Mouse (Mus musculus) splenic B cell, adult 2 months (primary cell): ENCODE results near the gene Snx9.

Experiments used
- DNase-seq: peaks from one replicate; pipeline ENCODE4 v3.0.0-alpha.2; 2011; ENCODE audit warnings: low read depth, low spot score
- H3K27me3 ChIP-seq: 2 replicates; pipeline ENCODE4 v1.6.1; 2012; ENCODE audit warnings: mild to moderate bottlenecking, low read length, moderate library complexity, mixed read lengths; ENCODE audit not compliant: control insufficient read depth, poor library complexity, insufficient read depth, severe bottlenecking
- H3K36me3 ChIP-seq: 2 replicates; pipeline ENCODE4 v1.6.1; 2012; ENCODE audit warnings: mild to moderate bottlenecking, low read length, moderate library complexity, mixed read lengths; ENCODE audit not compliant: control insufficient read depth, poor library complexity, insufficient read depth, severe bottlenecking

Snx9 gene

GRCm38 (mm10) chr17:5846101-5846500 lies 5.0 kb downstream of the Snx9 start:
- no peaks in the 10 kb centered on the region for H3K27me3 ChIP-seq
- peaks cover 5% of the 10 kb centered on the region for H3K36me3 ChIP-seq
- no peak for DNase-seq

GRCm38 (mm10) chr17:5848706-5849415 lies 7.7 kb downstream of the Snx9 start:
- H3K27me3 ChIP-seq = no peaks in the 10 kb centered on the region
- peaks cover 5% of the 10 kb centered on the region for H3K36me3 ChIP-seq
- DNase-seq = no peak

DNA sequence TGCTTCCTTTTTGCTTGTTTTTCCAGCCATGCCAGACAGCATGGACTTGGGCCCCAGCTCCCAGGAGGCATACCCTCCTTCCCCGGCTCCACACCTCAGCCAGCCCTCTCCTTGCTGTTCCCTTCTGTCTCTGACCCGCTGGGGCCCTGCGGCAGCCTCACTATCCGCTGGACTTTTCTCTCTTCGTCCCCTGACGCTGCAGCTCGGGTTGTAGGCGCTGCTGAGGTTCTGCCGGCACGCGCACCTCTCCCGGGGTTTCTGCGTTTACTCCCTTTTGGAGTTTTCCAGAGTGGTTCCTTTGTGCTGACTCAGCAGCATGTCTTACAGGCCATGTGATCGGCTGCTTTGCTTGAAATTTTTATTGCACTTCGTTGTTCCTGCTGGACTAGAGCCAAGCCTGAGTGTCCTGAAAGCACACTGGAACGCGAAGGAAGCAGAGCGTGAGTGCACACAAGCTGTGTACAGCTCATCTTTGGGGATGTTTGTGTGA lies 8.3 kb downstream of the Snx9 start:
- no peak for DNase-seq
- no peaks in the 10 kb centered on the region for H3K27me3 ChIP-seq
- peaks cover 5% of the 10 kb centered on the region for H3K36me3 ChIP-seq

- H3K36me3 ChIP-seq = peaks cover 5% of the 10 kb centered on the region; the same call in 1 of the 2 replicates
- H3K27me3 ChIP-seq = no peaks in the 10 kb centered on the region
- DNase-seq = no peak
Measured at GRCm38 (mm10) chr17:5850031-5850430, 8.9 kb downstream of the Snx9 start.

GRCm38 (mm10) chr17:5850476-5850875 lies 9.3 kb downstream of the Snx9 start:
- Histone ChIP-seq H3K27me3 (no peaks in the 10 kb centered on the region), H3K36me3 (peaks cover 3% of the 10 kb centered on the region; the same call in 1 of the 2 replicates)
- DNase-seq = no peak

- H3K27me3 ChIP-seq = no peaks in the 10 kb centered on the region
- DNase-seq = no peak
- peaks cover 2% of the 10 kb centered on the region; the same call in 1 of the 2 replicates for H3K36me3 ChIP-seq
Measured at GRCm38 (mm10) chr17:5853936-5854335, 12.8 kb downstream of the Snx9 start.

GRCm38 (mm10) chr17:5855560-5855959 lies 14.4 kb downstream of the Snx9 start:
- Histone ChIP-seq H3K27me3 (no peaks in the 10 kb centered on the region), H3K36me3 (peaks cover 2% of the 10 kb centered on the region; the same call in 1 of the 2 replicates)
- DNase-seq = no peak

DNA sequence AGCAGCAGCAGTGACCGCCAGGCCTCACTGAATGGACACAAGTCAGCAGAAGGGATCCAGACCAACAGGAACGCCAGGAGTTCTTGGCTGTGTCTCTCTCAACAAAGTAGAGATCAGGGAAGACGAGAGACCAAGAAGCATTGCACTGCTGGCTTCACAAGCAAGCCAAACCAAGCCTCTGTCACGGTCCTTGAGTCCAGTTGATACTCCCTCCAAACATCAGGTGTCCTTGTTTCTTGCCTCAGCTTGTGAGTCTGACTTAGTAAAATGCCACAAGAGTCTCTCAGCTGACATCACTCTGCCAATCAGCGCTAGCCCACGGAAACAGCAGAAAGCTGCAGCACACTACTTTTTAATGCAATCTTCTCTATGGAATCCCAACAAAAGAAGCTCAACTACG lies 15.3 kb downstream of the Snx9 start:
- DNase-seq = no peak
- no peaks in the 10 kb centered on the region for H3K27me3 ChIP-seq
- H3K36me3 ChIP-seq = peaks cover 2% of the 10 kb centered on the region; the same call in 1 of the 2 replicates

- peaks cover 2% of the 10 kb centered on the region; the same call in 1 of the 2 replicates for H3K36me3 ChIP-seq
- no peaks in the 10 kb centered on the region for H3K27me3 ChIP-seq
- no peak for DNase-seq
Measured at GRCm38 (mm10) chr17:5857206-5857605, 16.1 kb downstream of the Snx9 start.

- no peaks in the 10 kb centered on the region for H3K27me3 ChIP-seq
- DNase-seq = no peak
- H3K36me3 ChIP-seq = peaks cover 2% of the 10 kb centered on the region; the same call in 1 of the 2 replicates
Measured at GRCm38 (mm10) chr17:5858209-5858608, 17.1 kb downstream of the Snx9 start.

- DNase-seq = peak; percentile 42
- H3K27me3 ChIP-seq = no peaks in the 10 kb centered on the region
- peaks cover 2% of the 10 kb centered on the region; the same call in 1 of the 2 replicates for H3K36me3 ChIP-seq
Measured at GRCm38 (mm10) chr17:5862285-5862684, 21.2 kb downstream of the Snx9 start.

GRCm38 (mm10) chr17:5862869-5863268 lies 21.7 kb downstream of the Snx9 start:
- no peak for DNase-seq
- Histone ChIP-seq H3K36me3 (peaks cover 2% of the 10 kb centered on the region; the same call in 1 of the 2 replicates), H3K27me3 (no peaks in the 10 kb centered on the region)

- DNase-seq = no peak
- Histone ChIP-seq H3K36me3 (peaks cover 2% of the 10 kb centered on the region; the same call in 1 of the 2 replicates), H3K27me3 (no peaks in the 10 kb centered on the region)
Measured at GRCm38 (mm10) chr17:5863745-5864144, 22.6 kb downstream of the Snx9 start.

DNA sequence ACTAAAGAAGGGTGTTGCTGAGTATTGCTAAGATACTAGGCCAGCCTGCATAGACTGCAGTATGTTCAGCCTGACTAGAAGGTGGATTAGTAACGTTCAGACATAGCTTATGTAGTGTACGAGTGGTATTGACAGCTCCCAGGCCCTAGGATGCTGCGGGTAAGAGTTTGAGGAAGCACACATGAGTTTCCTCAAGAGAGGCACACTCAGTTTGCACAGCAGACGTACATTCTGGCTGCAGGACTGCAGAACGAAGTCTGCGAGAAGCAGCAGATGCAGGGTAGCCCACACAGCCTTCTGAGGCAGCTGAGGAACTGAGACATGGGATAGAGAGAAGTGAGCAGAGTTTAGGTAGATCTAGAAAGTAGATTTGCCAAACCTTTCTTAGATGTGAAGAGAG lies 26.3 kb downstream of the Snx9 start:
- H3K27me3 ChIP-seq = no peaks in the 10 kb centered on the region
- peak; percentile 45 for DNase-seq
- no peaks in the 10 kb centered on the region for H3K36me3 ChIP-seq

GRCm38 (mm10) chr17:5868319-5869031 lies 27.3 kb downstream of the Snx9 start:
- DNase-seq = no peak
- H3K27me3 ChIP-seq = no peaks in the 10 kb centered on the region
- no peaks in the 10 kb centered on the region for H3K36me3 ChIP-seq
